ENCODE assay signal across 9 mouse cellular contexts in genomic region chr11:73085391-73085790, GRCm38 (mm10). TPM values are rescaled to one million over a fixed set of nuclear protein-coding genes. Genes with fewer than 3 reads are reported as not detected.
DNase-seq lines count a peak whose midpoint lies in the region; ATAC-seq and TF ChIP-seq lines count a peak whose summit lies in the region.
"Had no signal": no experiment of that assay in that cellular context is flagged by ENCODE, and none has a peak within 500 bp of the region (broad histone marks: within the 10 kb centered on the region; RNA-seq: fewer than 3 reads in every experiment).

No protein-coding gene starts in this region.

- DNase-seq in forebrain, postnatal 0 days: no peak
- no peak for DNase-seq in lung, postnatal 36 days
- DNase-seq in limb, embryonic 10.5 days (ENCODE audit: low spot score): no peak
- DNase-seq in cerebellum, adult 18-20 months: no peak

- no peak overlapping the region for H3K4me3 ChIP-seq in forebrain, postnatal 0 days (ENCODE audit: low read depth, low read length)
- H3K4me3 ChIP-seq in forebrain, embryonic 16.5 days (replicated peaks; ENCODE audit: low read length): no peak overlapping the region
- H3K4me3 ChIP-seq in lung, embryonic 15.5 days: no peak overlapping the region
- no peak overlapping the region for H3K4me3 ChIP-seq in heart, embryonic 16.5 days (ENCODE audit: low read length)
- no peak overlapping the region for H3K4me3 ChIP-seq in limb, embryonic 10.5 days
- no peak overlapping the region for H3K4me3 ChIP-seq in forebrain, embryonic 12.5 days (replicated peaks)

- H3K27me3 ChIP-seq in forebrain, postnatal 0 days (ENCODE audit: insufficient read depth, low read length): no peaks in the 10 kb centered on the region
- no peaks in the 10 kb centered on the region for H3K27me3 ChIP-seq in forebrain, embryonic 16.5 days (replicated peaks; ENCODE audit: control insufficient read depth, insufficient read depth, low read length)
- H3K27me3 ChIP-seq in lung, embryonic 15.5 days: no peaks in the 10 kb centered on the region
- H3K27me3 ChIP-seq in heart, embryonic 16.5 days (ENCODE audit: control insufficient read depth, insufficient read depth, low read length): no peaks in the 10 kb centered on the region
- H3K27me3 ChIP-seq in limb, embryonic 10.5 days (ENCODE audit: low read depth, poor library complexity, severe bottlenecking): no peaks in the 10 kb centered on the region
- H3K27me3 ChIP-seq in forebrain, embryonic 12.5 days: no peaks in the 10 kb centered on the region

- no peak for TF ChIP-seq CTCF in forebrain, postnatal 0 days (IDR thresholded peaks at IDR 0.05; ENCODE audit: low read depth)

- 0 out of 2 replicates have a peak, but pooled peaks have one; percentile 20 for ATAC-seq in forebrain, postnatal 0 days
- no peak for ATAC-seq in forebrain, embryonic 16.5 days
- ATAC-seq in lung, embryonic 15.5 days (ENCODE audit: borderline replicate concordance, extremely low read depth, low FRiP score, low TSS enrichment): no peak
- 0 out of 2 replicates have a peak, but pooled peaks have one; percentile 12 for ATAC-seq in heart, embryonic 16.5 days (replicated peaks; ENCODE audit: extremely low read depth, insufficient read depth, low FRiP score)
- ATAC-seq in forebrain, embryonic 12.5 days (ENCODE audit: low FRiP score): no peak

- no peak overlapping the region for H3K27ac ChIP-seq in forebrain, postnatal 0 days (ENCODE audit: low read depth, low read length)
- H3K27ac ChIP-seq in forebrain, embryonic 16.5 days (ENCODE audit: low read length): no peak overlapping the region
- 0 out of 2 replicates have a peak overlapping the region, but pooled peaks have one; percentile 8 for H3K27ac ChIP-seq in lung, embryonic 15.5 days
- peak overlapping the region; percentile 39; the same call in 1 of the 2 replicates for H3K27ac ChIP-seq in heart, embryonic 16.5 days (ENCODE audit: low read length)
- H3K27ac ChIP-seq in limb, embryonic 10.5 days: peak overlapping the region; percentile 74
- no peak overlapping the region for H3K27ac ChIP-seq in forebrain, embryonic 12.5 days
- H3K27ac ChIP-seq: liver, embryonic 14.5 days had no signal

- no peak overlapping the region for H3K4me2 ChIP-seq in forebrain, postnatal 0 days (ENCODE audit: low read depth)
- H3K4me2 ChIP-seq in forebrain, embryonic 16.5 days (ENCODE audit: low read length): no peak overlapping the region
- no peak overlapping the region for H3K4me2 ChIP-seq in lung, embryonic 15.5 days
- no peak overlapping the region for H3K4me2 ChIP-seq in heart, embryonic 16.5 days (ENCODE audit: low read depth, low read length)
- no peak overlapping the region for H3K4me2 ChIP-seq in forebrain, embryonic 12.5 days

- WGBS in forebrain, postnatal 0 days: 63% methylated on average over 7 of the region's 7 CpGs
- 73% methylated on average over 7 of the region's 7 CpGs for WGBS in forebrain, embryonic 16.5 days
- WGBS in lung, embryonic 15.5 days: 48% methylated on average over 7 of the region's 7 CpGs
- 43% methylated on average over 7 of the region's 7 CpGs for WGBS in heart, embryonic 16.5 days
- WGBS in limb, embryonic 10.5 days: 80% methylated on average over 7 of the region's 7 CpGs
- WGBS in forebrain, embryonic 12.5 days: 84% methylated on average over 7 of the region's 7 CpGs

- H3K9me3 ChIP-seq in forebrain, postnatal 0 days (ENCODE audit: low read length): no peaks in the 10 kb centered on the region
- no peaks in the 10 kb centered on the region for H3K9me3 ChIP-seq in forebrain, embryonic 16.5 days (ENCODE audit: control insufficient read depth, low read length)
- H3K9me3 ChIP-seq in lung, embryonic 15.5 days: no peaks in the 10 kb centered on the region
- H3K9me3 ChIP-seq in heart, embryonic 16.5 days (replicated peaks; ENCODE audit: control insufficient read depth, low read length): no peaks in the 10 kb centered on the region
- H3K9me3 ChIP-seq in limb, embryonic 10.5 days (replicated peaks): no peaks in the 10 kb centered on the region
- no peaks in the 10 kb centered on the region for H3K9me3 ChIP-seq in forebrain, embryonic 12.5 days

- no peak overlapping the region for H3K9ac ChIP-seq in forebrain, postnatal 0 days
- no peak overlapping the region for H3K9ac ChIP-seq in forebrain, embryonic 16.5 days (replicated peaks; ENCODE audit: low read depth, low read length)
- H3K9ac ChIP-seq in lung, embryonic 15.5 days: no peak overlapping the region
- no peak overlapping the region for H3K9ac ChIP-seq in heart, embryonic 16.5 days (ENCODE audit: low read length)
- no peak overlapping the region for H3K9ac ChIP-seq in forebrain, embryonic 12.5 days
- H3K9ac ChIP-seq: liver, embryonic 14.5 days had no signal

- no peaks in the 10 kb centered on the region for H3K4me1 ChIP-seq in forebrain, postnatal 0 days (ENCODE audit: insufficient read depth)
- H3K4me1 ChIP-seq in forebrain, embryonic 16.5 days (replicated peaks; ENCODE audit: control insufficient read depth, insufficient read depth, low read length): peaks cover 5% of the 10 kb centered on the region; the same call in 1 of the 2 replicates
- H3K4me1 ChIP-seq in lung, embryonic 15.5 days: peaks cover 11% of the 10 kb centered on the region
- peaks cover 23% of the 10 kb centered on the region for H3K4me1 ChIP-seq in heart, embryonic 16.5 days (ENCODE audit: control insufficient read depth, insufficient read depth, low read length)
- H3K4me1 ChIP-seq in limb, embryonic 10.5 days: peaks cover 36% of the 10 kb centered on the region
- H3K4me1 ChIP-seq in forebrain, embryonic 12.5 days: peaks cover 9% of the 10 kb centered on the region; the same call in 1 of the 2 replicates

- H3K36me3 ChIP-seq in forebrain, postnatal 0 days (ENCODE audit: insufficient read depth): peaks cover 9% of the 10 kb centered on the region
- peaks cover 5% of the 10 kb centered on the region; the same call in 1 of the 2 replicates for H3K36me3 ChIP-seq in forebrain, embryonic 16.5 days (ENCODE audit: control insufficient read depth, insufficient read depth)
- H3K36me3 ChIP-seq in lung, embryonic 15.5 days: peaks cover 23% of the 10 kb centered on the region
- peaks cover 21% of the 10 kb centered on the region for H3K36me3 ChIP-seq in heart, embryonic 16.5 days (ENCODE audit: control insufficient read depth, insufficient read depth)
- H3K36me3 ChIP-seq in limb, embryonic 10.5 days: peaks cover 38% of the 10 kb centered on the region
- H3K36me3 ChIP-seq in forebrain, embryonic 12.5 days (replicated peaks): peaks cover 44% of the 10 kb centered on the region

RNA-seq across cellular contexts. Expression of gene Itgae, which starts 5.0 kb away (rescaled TPM):
- total RNA-seq in forebrain, postnatal 0 days (2014; rRNA removed): 0.08 and 0.24 TPM in 2 replicates
- 0.20 and 0.21 TPM in 2 replicates for polyA plus RNA-seq in forebrain, postnatal 0 days (2015; fragmentation: Nextera tagmentation; extraction: Ambion mirVana)
- polyA plus RNA-seq in forebrain, embryonic 16.5 days (2015; fragmentation: Nextera tagmentation; extraction: Ambion mirVana): 0.14 and 0.22 TPM in 2 replicates
- polyA plus RNA-seq in lung, embryonic 15.5 days (2015; fragmentation: Nextera tagmentation; extraction: Ambion mirVana): 0.44 and 1.2 TPM in 2 replicates
- 1.4 and 2.2 TPM in 2 replicates for polyA plus RNA-seq in heart, embryonic 16.5 days (2015; fragmentation: Nextera tagmentation; extraction: Ambion mirVana)
- polyA plus RNA-seq in limb, embryonic 10.5 days (2016; fragmentation: Nextera tagmentation; extraction: Ambion mirVana): 0.48 and 0.58 TPM in 2 replicates
- 0.37 and 0.38 TPM in 2 replicates for polyA plus RNA-seq in forebrain, embryonic 12.5 days (2016; fragmentation: Nextera tagmentation; extraction: Ambion mirVana)

RNA-seq across cellular contexts. Expression of gene Ncbp3, which starts 37.8 kb away (rescaled TPM):
- 8.5 and 11.0 TPM in 2 replicates for total RNA-seq in forebrain, postnatal 0 days (2014; rRNA removed)
- 3.6 and 6.1 TPM in 2 replicates for polyA plus RNA-seq in forebrain, postnatal 0 days (2015; fragmentation: Nextera tagmentation; extraction: Ambion mirVana)
- polyA plus RNA-seq in forebrain, embryonic 16.5 days (2015; fragmentation: Nextera tagmentation; extraction: Ambion mirVana): 9.6 and 11.1 TPM in 2 replicates
- 11.0 and 12.5 TPM in 2 replicates for polyA plus RNA-seq in lung, embryonic 15.5 days (2015; fragmentation: Nextera tagmentation; extraction: Ambion mirVana)
- 10.1 and 11.5 TPM in 2 replicates for polyA plus RNA-seq in heart, embryonic 16.5 days (2015; fragmentation: Nextera tagmentation; extraction: Ambion mirVana)
- 13.5 and 14.7 TPM in 2 replicates for polyA plus RNA-seq in limb, embryonic 10.5 days (2016; fragmentation: Nextera tagmentation; extraction: Ambion mirVana)
- polyA plus RNA-seq in forebrain, embryonic 12.5 days (2016; fragmentation: Nextera tagmentation; extraction: Ambion mirVana): 12.4 and 13.6 TPM in 2 replicates

RNA-seq across cellular contexts. Expression of gene Haspin, which starts 52.7 kb away (rescaled TPM):
- total RNA-seq in forebrain, postnatal 0 days (2014; rRNA removed): 0.85 and 2.0 TPM in 2 replicates
- polyA plus RNA-seq in forebrain, postnatal 0 days (2015; fragmentation: Nextera tagmentation; extraction: Ambion mirVana): 2.3 and 2.4 TPM in 2 replicates
- polyA plus RNA-seq in forebrain, embryonic 16.5 days (2015; fragmentation: Nextera tagmentation; extraction: Ambion mirVana): 5.8 and 6.3 TPM in 2 replicates
- polyA plus RNA-seq in lung, embryonic 15.5 days (2015; fragmentation: Nextera tagmentation; extraction: Ambion mirVana): 20.7 and 21.0 TPM in 2 replicates
- polyA plus RNA-seq in heart, embryonic 16.5 days (2015; fragmentation: Nextera tagmentation; extraction: Ambion mirVana): 12.0 and 13.6 TPM in 2 replicates
- polyA plus RNA-seq in limb, embryonic 10.5 days (2016; fragmentation: Nextera tagmentation; extraction: Ambion mirVana): 25.5 and 25.7 TPM in 2 replicates
- 18.5 and 19.1 TPM in 2 replicates for polyA plus RNA-seq in forebrain, embryonic 12.5 days (2016; fragmentation: Nextera tagmentation; extraction: Ambion mirVana)

Comparison
In these comparisons a context has a peak if more than half of its experiments do, and no peak if none do; other contexts are left out.
1. ATAC-seq: peak in forebrain, postnatal 0 days (single experiment) and heart, embryonic 16.5 days (single experiment); none in forebrain, embryonic 16.5 days (single experiment), lung, embryonic 15.5 days (single experiment) and forebrain, embryonic 12.5 days (single experiment).
2. H3K27ac ChIP-seq: peak in lung, embryonic 15.5 days (single experiment), heart, embryonic 16.5 days (single experiment) and limb, embryonic 10.5 days (single experiment); none in forebrain, postnatal 0 days (single experiment), forebrain, embryonic 16.5 days (single experiment) and forebrain, embryonic 12.5 days (single experiment).